Mouse (Mus musculus): ENCODE data around the gene Neurod2.

DNA sequence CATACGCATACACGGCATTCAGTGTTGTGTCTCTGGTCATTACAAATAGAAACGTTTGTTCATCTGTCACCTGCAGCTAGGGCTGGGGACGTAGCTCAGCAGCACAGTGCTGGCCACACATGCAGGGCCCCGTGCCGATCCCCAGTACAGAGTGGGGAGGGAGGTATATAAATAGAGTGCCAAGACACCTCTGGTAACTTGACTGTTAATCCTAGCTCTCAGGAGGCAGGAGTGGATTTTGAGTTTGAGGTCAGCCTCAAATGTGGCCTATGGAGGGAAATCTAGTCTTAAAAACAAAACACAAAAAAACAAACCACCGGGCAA is 38.4 kb upstream of the Neurod2 start:
- TF ChIP-seq EP300 (IDR thresholded peaks at IDR 0.05; ENCODE audit: low read depth): no peak
- TF ChIP-seq CTCF (IDR thresholded peaks at IDR 0.05; ENCODE audit: low read depth): no peak

Data from liver, embryonic 14.5 days (tissue).